Mouse (Mus musculus): ENCODE measurements around the gene Tpgs1.

GRCm38 (mm10) chr10:79683726-79684640, 14.8 kb downstream of the Tpgs1 start:
- TF ChIP-seq CTCF (conservative IDR thresholded peaks at IDR 0.05 in 1 of 2, IDR thresholded peaks at IDR 0.05 in 1 of 2; ENCODE audit: low read depth in 2 of 2, low read length in 2 of 2) (no peak), TCF12 (IDR thresholded peaks at IDR 0.05; ENCODE audit: low read depth, low read length) (no peak), USF2 (conservative IDR thresholded peaks at IDR 0.05; ENCODE audit: low read depth, low read length) (no peak)
